Mouse (Mus musculus) limb, embryonic 12.5 days (tissue): ENCODE measurements around the gene Selplg. TPM values are rescaled to one million over a fixed set of nuclear protein-coding genes. Genes with fewer than 3 reads are reported as not detected.
A peak's percentile ranks its signal among the peaks of the same experiment; 100 is the strongest.

Experiments
- ATAC-seq: fragments of 200-750 bp; cut with Nextera tagmentation; 2 replicates; pipeline ENCODE4 v1.8.0; 2017; ENCODE audit warnings: low read depth, moderate TSS enrichment; ENCODE audit not compliant: insufficient number of reproducible peaks, insufficient read depth, low FRiP score, low TSS enrichment
- H3K27ac ChIP-seq: fragments of 300-500 bp; sonication (generic); 2 replicates; pipeline ENCODE4 v1.5.1; 2016; ENCODE audit warnings: mild to moderate bottlenecking, moderate library complexity
- H3K27me3 ChIP-seq: fragments of 300-500 bp; sonication (generic); 2 replicates; pipeline ENCODE4 v1.6.1; 2016; ENCODE audit warnings: mild to moderate bottlenecking, moderate library complexity
- H3K36me3 ChIP-seq: fragments of 300-500 bp; sonication (generic); 2 replicates; pipeline ENCODE4 v1.6.1; 2016; ENCODE audit warnings: mild to moderate bottlenecking, moderate library complexity
- H3K4me1 ChIP-seq: fragments of 300-500 bp; sonication (generic); replicated peaks from 2 replicates; pipeline ENCODE4 v1.6.1; 2016
- H3K4me2 ChIP-seq: fragments of 300-500 bp; sonication (generic); 2 replicates; pipeline ENCODE4 v1.6.1; 2016; ENCODE audit warnings: mild to moderate bottlenecking, moderate library complexity
- H3K4me3 ChIP-seq: fragments of 300-500 bp; sonication (generic); replicated peaks from 2 replicates; pipeline ENCODE4 v1.5.1; 2016; ENCODE audit warnings: mild to moderate bottlenecking
- H3K9ac ChIP-seq: fragments of 300-500 bp; sonication (generic); replicated peaks from 2 replicates; pipeline ENCODE4 v1.6.1; 2016; ENCODE audit warnings: mild to moderate bottlenecking, moderate library complexity
- H3K9me3 ChIP-seq: fragments of 300-500 bp; sonication (generic); 2 replicates; pipeline ENCODE4 v1.6.1; 2016; ENCODE audit warnings: mild to moderate bottlenecking, moderate library complexity
- WGBS: fragments of 180-500 bp; shearing (Covaris S2); methylation state at CpG from one replicate; pipeline ENCODE4 v1.1.7; 2016; 5-methylcytosine and 5-hydroxymethylcytosine counted together
- polyA plus RNA-seq: library from polyadenylated mRNA; unstranded; fragments of >200 nt; fragmentation: Nextera tagmentation; extraction: Ambion mirVana; gene quantifications from 2 replicates; pipeline ENCODE4 v1.2.1, GENCODE M21; 2016

The Selplg gene
- polyA plus RNA-seq, 1 experiment from 2014 or later: 1.8 TPM

DNA sequence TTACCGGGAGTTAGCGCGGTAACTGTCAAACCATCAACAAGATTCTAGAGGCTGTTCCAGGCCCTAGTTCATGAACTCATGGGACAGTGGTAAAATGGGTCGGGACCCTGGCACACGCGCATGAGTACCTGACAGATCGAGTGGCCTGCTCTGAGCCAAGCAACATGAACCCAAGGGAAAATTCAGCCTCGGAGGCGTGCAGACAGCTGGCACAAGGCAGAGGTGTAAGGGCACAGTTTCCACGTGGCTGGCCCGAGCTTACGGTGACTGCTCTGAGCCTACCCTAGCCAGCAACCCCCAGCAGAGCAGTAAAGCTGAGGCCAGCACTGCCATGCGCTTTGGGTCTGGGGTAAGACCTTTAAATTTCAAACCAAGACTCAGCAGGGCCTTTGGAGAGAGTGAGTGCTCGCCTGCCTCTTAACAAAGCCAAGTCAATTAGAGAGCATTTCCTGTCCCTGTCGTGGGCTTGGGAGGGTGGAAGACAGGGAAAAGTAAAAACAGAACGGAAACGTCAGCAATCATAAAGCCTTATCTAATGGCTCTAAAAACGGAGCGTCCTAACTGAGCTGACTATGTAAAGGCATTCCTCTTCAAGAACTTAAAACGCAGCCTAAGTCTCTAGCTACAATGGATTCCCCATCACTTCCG lies 38.1 kb upstream of the Selplg start:
- Histone ChIP-seq H3K36me3 (peaks cover 11% of the 10 kb centered on the region; the same call in 1 of the 2 replicates), H3K4me2 (no peak overlapping the region), H3K4me3 (no peak overlapping the region), H3K27ac (peak overlapping the region; percentile 62; the same call in 1 of the 2 replicates), H3K9me3 (no peaks in the 10 kb centered on the region), H3K9ac (0 out of 2 replicates have a peak overlapping the region, but pooled peaks have one; percentile 27), H3K4me1 (peaks cover 68% of the 10 kb centered on the region), H3K27me3 (no peaks in the 10 kb centered on the region)
- 0 out of 2 replicates have a peak, but pooled peaks have one; percentile 16 for ATAC-seq
- 32% methylated on average over 21 of the region's 21 CpGs for WGBS

DNA sequence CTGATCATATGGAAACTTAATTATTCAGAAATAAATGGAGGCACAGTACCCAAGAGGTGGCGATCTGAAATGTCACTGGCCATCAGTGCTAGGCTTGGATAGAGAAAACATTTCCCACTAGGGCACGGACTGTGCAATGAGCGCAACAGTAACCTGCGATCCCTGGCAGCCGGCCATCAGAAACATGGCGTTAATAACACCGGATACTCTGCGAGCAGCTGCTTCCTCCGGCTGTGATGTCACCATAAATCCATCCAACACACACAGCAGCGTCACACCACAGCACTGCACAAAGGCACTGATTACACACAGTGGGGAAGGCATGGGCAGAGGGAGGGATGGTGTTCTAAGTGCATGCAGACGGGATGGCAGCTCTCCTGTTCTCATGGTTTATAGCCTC lies 36.7 kb upstream of the Selplg start:
- H3K4me3 ChIP-seq: no peak overlapping the region
- no peak overlapping the region for H3K9ac ChIP-seq
- peak overlapping the region; percentile 4; the same call in 1 of the 2 replicates for H3K4me2 ChIP-seq
- peaks cover 59% of the 10 kb centered on the region for H3K4me1 ChIP-seq
- H3K9me3 ChIP-seq: no peaks in the 10 kb centered on the region
- H3K27ac ChIP-seq: 0 out of 2 replicates have a peak overlapping the region, but pooled peaks have one; percentile 56
- peaks cover 12% of the 10 kb centered on the region; the same call in 1 of the 2 replicates for H3K36me3 ChIP-seq
- WGBS: 35% methylated on average over 11 of the region's 11 CpGs
- H3K27me3 ChIP-seq: no peaks in the 10 kb centered on the region
- ATAC-seq: no peak

DNA sequence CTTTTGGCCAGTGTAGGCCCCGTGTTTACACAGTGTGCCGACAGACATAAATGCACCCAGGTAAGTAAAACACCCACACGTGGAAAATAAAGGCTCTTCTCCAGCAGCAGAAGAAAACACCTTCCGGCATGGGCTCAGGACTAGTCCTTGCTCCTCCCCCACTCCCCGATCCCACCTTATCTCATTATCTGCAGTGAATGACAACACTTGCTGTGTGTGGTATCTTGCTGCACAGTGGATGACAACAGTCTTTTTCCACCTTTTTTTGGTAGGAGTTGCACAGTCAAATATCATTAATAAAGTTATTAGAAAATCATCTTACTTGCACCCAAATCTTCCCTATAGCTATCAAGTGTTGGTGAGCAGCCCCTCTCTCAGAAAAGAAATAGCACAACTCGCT lies 32.5 kb upstream of the Selplg start:
- H3K27ac ChIP-seq: no peak overlapping the region
- peaks cover 18% of the 10 kb centered on the region for H3K4me1 ChIP-seq
- H3K9me3 ChIP-seq: no peaks in the 10 kb centered on the region
- H3K36me3 ChIP-seq: peaks cover 27% of the 10 kb centered on the region
- no peak overlapping the region for H3K9ac ChIP-seq
- no peak overlapping the region for H3K4me2 ChIP-seq
- ATAC-seq: no peak
- no peak overlapping the region for H3K4me3 ChIP-seq
- H3K27me3 ChIP-seq: no peaks in the 10 kb centered on the region
- WGBS: 89% methylated on average over 6 of the region's 6 CpGs

DNA sequence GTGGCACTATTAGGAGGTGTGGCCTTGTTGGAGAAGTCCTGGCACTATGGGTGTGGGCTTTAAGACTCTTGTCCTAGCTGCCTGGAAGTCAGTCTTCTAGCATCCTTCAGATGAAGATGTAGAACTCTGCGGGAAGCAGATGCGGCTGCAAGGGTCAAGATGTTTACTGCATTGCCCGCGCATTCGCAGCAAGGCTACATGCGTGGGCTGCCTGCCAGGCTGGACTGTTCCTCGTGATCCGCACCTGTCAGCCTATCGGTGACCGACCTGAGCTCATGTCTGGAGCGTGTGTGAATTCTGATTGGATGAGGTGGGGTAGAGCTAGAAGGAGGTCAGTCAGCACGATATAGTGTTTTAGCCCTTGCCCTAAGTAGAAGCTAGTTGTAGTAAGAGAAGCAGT lies 31.6 kb upstream of the Selplg start:
- Histone ChIP-seq H3K4me1 (peaks cover 15% of the 10 kb centered on the region), H3K4me3 (no peak overlapping the region), H3K9me3 (no peaks in the 10 kb centered on the region), H3K4me2 (no peak overlapping the region), H3K27me3 (no peaks in the 10 kb centered on the region), H3K9ac (no peak overlapping the region), H3K36me3 (peaks cover 27% of the 10 kb centered on the region), H3K27ac (no peak overlapping the region)
- ATAC-seq: no peak
- WGBS: 94% methylated on average over 12 of the region's 12 CpGs

GRCm38 (mm10) chr5:113862418-113862817 lies 30.0 kb upstream of the Selplg start:
- no peak for ATAC-seq
- 89% methylated on average over 4 of the region's 4 CpGs for WGBS
- Histone ChIP-seq H3K27me3 (no peaks in the 10 kb centered on the region), H3K9ac (no peak overlapping the region), H3K9me3 (no peaks in the 10 kb centered on the region), H3K4me2 (no peak overlapping the region), H3K4me1 (peaks cover 13% of the 10 kb centered on the region), H3K4me3 (no peak overlapping the region), H3K27ac (no peak overlapping the region), H3K36me3 (peaks cover 27% of the 10 kb centered on the region)

- WGBS: 92% methylated on average over 8 of the region's 8 CpGs
- Histone ChIP-seq H3K9me3 (no peaks in the 10 kb centered on the region), H3K9ac (no peak overlapping the region), H3K27me3 (no peaks in the 10 kb centered on the region), H3K27ac (no peak overlapping the region), H3K4me3 (no peak overlapping the region), H3K4me2 (no peak overlapping the region), H3K36me3 (peaks cover 27% of the 10 kb centered on the region), H3K4me1 (peaks cover 18% of the 10 kb centered on the region)
- no peak for ATAC-seq
Measured at GRCm38 (mm10) chr5:113861294-113861693, 28.9 kb upstream of the Selplg start.

DNA sequence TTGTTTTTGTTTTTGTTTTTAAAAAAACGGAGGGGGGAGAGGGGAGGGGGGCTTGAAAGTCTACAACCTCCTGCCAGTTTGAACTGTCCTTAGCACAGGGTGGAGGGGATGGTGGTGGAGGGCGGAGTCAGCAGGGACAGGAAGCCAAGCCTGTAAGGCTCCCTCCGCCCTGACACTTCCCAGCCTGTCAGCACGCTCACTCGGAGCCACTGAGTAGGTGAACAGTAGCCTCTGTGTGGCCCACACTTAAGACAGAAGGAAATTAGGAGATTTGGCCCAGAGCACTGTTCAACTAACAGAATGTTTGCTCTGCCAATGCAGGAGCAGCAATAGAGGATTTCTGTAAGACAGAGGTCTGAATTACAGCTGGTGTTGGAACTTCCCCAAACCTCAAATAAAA lies 26.5 kb upstream of the Selplg start:
- Histone ChIP-seq H3K9me3 (no peaks in the 10 kb centered on the region), H3K4me1 (peaks cover 18% of the 10 kb centered on the region), H3K27me3 (no peaks in the 10 kb centered on the region), H3K36me3 (peaks cover 13% of the 10 kb centered on the region), H3K4me3 (no peak overlapping the region), H3K9ac (no peak overlapping the region), H3K4me2 (no peak overlapping the region), H3K27ac (no peak overlapping the region)
- 40% methylated on average over 5 of the region's 5 CpGs for WGBS
- 0 out of 2 replicates have a peak, but pooled peaks have one; percentile 8 for ATAC-seq

- ATAC-seq: 0 out of 2 replicates have a peak, but pooled peaks have one; percentile 5
- WGBS: 76% methylated on average over 10 of the region's 10 CpGs
- no peaks in the 10 kb centered on the region for H3K9me3 ChIP-seq
- H3K4me1 ChIP-seq: peaks cover 18% of the 10 kb centered on the region
- H3K4me3 ChIP-seq: no peak overlapping the region
- H3K9ac ChIP-seq: no peak overlapping the region
- H3K36me3 ChIP-seq: peaks cover 9% of the 10 kb centered on the region
- no peak overlapping the region for H3K4me2 ChIP-seq
- H3K27ac ChIP-seq: 0 out of 2 replicates have a peak overlapping the region, but pooled peaks have one; percentile 54
- no peaks in the 10 kb centered on the region for H3K27me3 ChIP-seq
Measured at GRCm38 (mm10) chr5:113858550-113858949, 26.1 kb upstream of the Selplg start.

DNA sequence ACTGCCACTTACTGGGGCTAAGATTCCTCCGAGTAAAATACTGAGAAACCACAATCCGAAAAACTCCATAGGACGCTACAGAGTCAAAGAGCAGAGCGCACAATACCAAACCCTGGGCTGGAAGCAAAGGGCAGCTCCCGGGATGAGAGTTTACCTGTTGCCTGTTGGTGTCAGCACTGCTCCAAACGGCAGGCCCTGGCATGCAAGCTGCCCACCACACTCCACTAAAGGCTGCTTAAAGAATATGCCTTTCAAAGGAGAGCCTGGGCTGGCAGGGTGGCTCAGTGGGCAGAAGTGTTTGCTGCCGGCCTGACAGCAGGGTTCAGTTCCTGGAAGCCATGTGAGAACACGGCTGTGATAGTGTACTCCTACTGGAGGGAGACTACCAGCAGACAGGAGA lies 25.2 kb upstream of the Selplg start:
- no peak overlapping the region for H3K27ac ChIP-seq
- 74% methylated on average over 8 of the region's 8 CpGs for WGBS
- H3K27me3 ChIP-seq: no peaks in the 10 kb centered on the region
- peaks cover 10% of the 10 kb centered on the region for H3K36me3 ChIP-seq
- H3K4me2 ChIP-seq: no peak overlapping the region
- no peaks in the 10 kb centered on the region for H3K9me3 ChIP-seq
- peaks cover 18% of the 10 kb centered on the region for H3K4me1 ChIP-seq
- no peak overlapping the region for H3K9ac ChIP-seq
- H3K4me3 ChIP-seq: no peak overlapping the region
- ATAC-seq: no peak

DNA sequence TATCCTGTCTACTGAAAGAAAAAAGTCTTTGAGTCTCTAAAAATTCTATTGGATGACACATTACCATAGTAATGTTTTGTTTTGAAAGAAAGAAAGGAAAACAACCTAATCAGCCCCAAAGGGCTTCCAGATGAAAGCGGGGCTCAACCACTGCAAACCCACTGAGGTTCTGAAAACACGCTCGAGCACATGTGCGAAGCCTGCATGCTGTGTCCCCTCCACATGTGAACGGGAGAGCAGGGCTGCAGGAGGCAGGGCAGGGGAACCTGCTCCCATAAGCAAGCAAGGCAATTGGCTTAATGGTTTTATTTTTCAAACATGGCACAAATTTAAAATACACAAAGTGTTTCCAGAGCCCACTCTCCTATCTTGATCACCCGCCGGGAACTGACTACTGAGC lies 24.2 kb upstream of the Selplg start:
- Histone ChIP-seq H3K4me2 (no peak overlapping the region), H3K36me3 (peaks cover 16% of the 10 kb centered on the region), H3K4me1 (peaks cover 18% of the 10 kb centered on the region), H3K9ac (no peak overlapping the region), H3K27me3 (no peaks in the 10 kb centered on the region), H3K9me3 (no peaks in the 10 kb centered on the region), H3K27ac (no peak overlapping the region), H3K4me3 (no peak overlapping the region)
- WGBS: 71% methylated on average over 7 of the region's 7 CpGs
- ATAC-seq: no peak

GRCm38 (mm10) chr5:113855696-113856095 lies 23.3 kb upstream of the Selplg start:
- Histone ChIP-seq H3K9ac (0 out of 2 replicates have a peak overlapping the region, but pooled peaks have one; percentile 5), H3K36me3 (peaks cover 20% of the 10 kb centered on the region), H3K4me1 (peaks cover 18% of the 10 kb centered on the region), H3K27me3 (no peaks in the 10 kb centered on the region), H3K4me3 (no peak overlapping the region), H3K9me3 (no peaks in the 10 kb centered on the region), H3K27ac (no peak overlapping the region), H3K4me2 (no peak overlapping the region)
- ATAC-seq: no peak
- 58% methylated on average over 3 of the region's 3 CpGs for WGBS

GRCm38 (mm10) chr5:113855117-113855516 lies 22.7 kb upstream of the Selplg start:
- H3K4me2 ChIP-seq: no peak overlapping the region
- no peak overlapping the region for H3K4me3 ChIP-seq
- H3K27ac ChIP-seq: no peak overlapping the region
- peaks cover 18% of the 10 kb centered on the region for H3K4me1 ChIP-seq
- no peak for ATAC-seq
- H3K9ac ChIP-seq: no peak overlapping the region
- no peaks in the 10 kb centered on the region for H3K9me3 ChIP-seq
- 93% methylated on average over 10 of the region's 10 CpGs for WGBS
- H3K36me3 ChIP-seq: peaks cover 26% of the 10 kb centered on the region
- H3K27me3 ChIP-seq: no peaks in the 10 kb centered on the region
